Mouse (Mus musculus) liver, embryonic 14.5 days (tissue): Measurements from ENCODE around the gene Cd44. TPM values are rescaled to one million over a fixed set of nuclear protein-coding genes. Genes with fewer than 3 reads are reported as not detected.

Experiments used
- ATAC-seq: fragments of 200-750 bp; cut with Nextera tagmentation; 2 replicates; pipeline ENCODE4 v1.8.0; 2017; ENCODE audit warnings: moderate number of reproducible peaks, mild to moderate bottlenecking, moderate library complexity; ENCODE audit not compliant: insufficient read depth
- DNase-seq, 3 experiments: peaks; one replicate each; pipeline ENCODE4 v3.0.0-alpha.2; 2012 to 2013; ENCODE audit warnings: low read depth in 3 of 3, low spot score in 3 of 3
- H3K27ac ChIP-seq: fragments of 300-500 bp; sonication (generic); 2 replicates; pipeline ENCODE4 v1.5.1; 2014; ENCODE audit warnings: moderate library complexity, mild to moderate bottlenecking, control low read depth, inconsistent platforms
- H3K27me3 ChIP-seq: fragments of 300-500 bp; sonication (generic); 2 replicates; pipeline ENCODE4 v1.6.1; 2014; ENCODE audit warnings: mild to moderate bottlenecking, low read length, moderate library complexity; ENCODE audit not compliant: control insufficient read depth, insufficient read depth
- H3K36me3 ChIP-seq: fragments of 300-500 bp; sonication (generic); replicated peaks from 2 replicates; pipeline ENCODE4 v1.6.1; 2014; ENCODE audit warnings: low read depth; ENCODE audit not compliant: control insufficient read depth, insufficient read depth
- H3K4me1 ChIP-seq, 2 experiments: fragments of 200-500 bp in 1 of 2; fragments of 300-500 bp in 1 of 2; sonication (generic) in 1 of 2; replicated peaks; 2 replicates each; pipeline ENCODE4 v1.6.1; 2012 to 2014; ENCODE audit warnings: antibody characterized with exemption in 1 of 2, inconsistent platforms in 1 of 2, low read length in 1 of 2; ENCODE audit not compliant: control insufficient read depth in 2 of 2, insufficient read depth in 2 of 2
- H3K4me2 ChIP-seq: fragments of 300-500 bp; sonication (generic); 2 replicates; pipeline ENCODE4 v1.6.1; 2014; ENCODE audit warnings: low read depth, mild to moderate bottlenecking, control low read depth, moderate library complexity
- H3K4me3 ChIP-seq, 2 experiments: fragments of 200-500 bp in 1 of 2; fragments of 300-500 bp in 1 of 2; sonication (generic) in 1 of 2; 2 replicates each; pipeline ENCODE4 v1.5.1; 2012 to 2014; ENCODE audit warnings: low read depth in 2 of 2, low read length in 2 of 2, mild to moderate bottlenecking in 2 of 2, control low read depth in 1 of 2, inconsistent platforms in 1 of 2, moderate library complexity in 1 of 2; ENCODE audit not compliant: insufficient read depth in 1 of 2
- H3K9ac ChIP-seq: fragments of 300-500 bp; sonication (generic); replicated peaks from 2 replicates; pipeline ENCODE4 v1.6.1; 2014; ENCODE audit warnings: mild to moderate bottlenecking, control low read depth, moderate library complexity
- H3K9me3 ChIP-seq: fragments of 300-500 bp; sonication (generic); 2 replicates; pipeline ENCODE4 v1.6.1; 2016; ENCODE audit warnings: low read length, mixed read lengths; ENCODE audit not compliant: control insufficient read depth
- CTCF ChIP-seq: IDR thresholded peaks from 2 replicates; pipeline ENCODE4 v1.5.1; 2016; ENCODE audit warnings: antibody characterized with exemption, low read depth, control low read depth
- EP300 ChIP-seq: IDR thresholded peaks from 2 replicates; pipeline ENCODE4 v1.6.1; 2016; ENCODE audit warnings: antibody characterized with exemption, low read depth
- WGBS: fragments of 180-500 bp; shearing (Covaris S2); extraction: QIAGEN DNeasy Blood & Tissue Kit; methylation state at CpG from one replicate; pipeline ENCODE4 v1.1.7; 2014; ENCODE audit not compliant: insufficient replicate concordance; 5-methylcytosine and 5-hydroxymethylcytosine counted together
- polyA plus RNA-seq, 2 experiments: library from polyadenylated mRNA; depleted of rRNA in 1 of 2; stranded (reverse) in 1 of 2; unstranded in 1 of 2; fragments of >200 nt; fragmentation: Nextera tagmentation in 1 of 2; extraction: Ambion mirVana in 1 of 2; gene quantifications; 2 replicates each; pipeline versions ENCODE4 v1.2.1 to v1.2.3; 2012 to 2014

The Cd44 gene
- polyA plus RNA-seq, 2 experiments = 9.2 to 15.5 TPM

- Histone ChIP-seq H3K27me3 (no peaks in the 10 kb centered on the region), H3K4me1 (peaks cover 7 to 11% of the 10 kb centered on the region in 2 experiments), H3K4me3 (no peak overlapping the region), H3K36me3 (no peaks in the 10 kb centered on the region), H3K27ac (no peak overlapping the region), H3K9me3 (no peaks in the 10 kb centered on the region), H3K4me2 (peak overlapping the region; percentile 6; the same call in 1 of the 2 replicates), H3K9ac (no peak overlapping the region)
- DNase-seq = no peak
- ATAC-seq = no peak; the same call in 1 of the 2 replicates
- 38% methylated on average over 5 of the region's 5 CpGs for WGBS
- TF ChIP-seq EP300 = no peak
- no peak for TF ChIP-seq CTCF
These were observed 13.2 kb upstream of the Cd44 start for GRCm38 (mm10) chr2:102914675-102915074.

DNA sequence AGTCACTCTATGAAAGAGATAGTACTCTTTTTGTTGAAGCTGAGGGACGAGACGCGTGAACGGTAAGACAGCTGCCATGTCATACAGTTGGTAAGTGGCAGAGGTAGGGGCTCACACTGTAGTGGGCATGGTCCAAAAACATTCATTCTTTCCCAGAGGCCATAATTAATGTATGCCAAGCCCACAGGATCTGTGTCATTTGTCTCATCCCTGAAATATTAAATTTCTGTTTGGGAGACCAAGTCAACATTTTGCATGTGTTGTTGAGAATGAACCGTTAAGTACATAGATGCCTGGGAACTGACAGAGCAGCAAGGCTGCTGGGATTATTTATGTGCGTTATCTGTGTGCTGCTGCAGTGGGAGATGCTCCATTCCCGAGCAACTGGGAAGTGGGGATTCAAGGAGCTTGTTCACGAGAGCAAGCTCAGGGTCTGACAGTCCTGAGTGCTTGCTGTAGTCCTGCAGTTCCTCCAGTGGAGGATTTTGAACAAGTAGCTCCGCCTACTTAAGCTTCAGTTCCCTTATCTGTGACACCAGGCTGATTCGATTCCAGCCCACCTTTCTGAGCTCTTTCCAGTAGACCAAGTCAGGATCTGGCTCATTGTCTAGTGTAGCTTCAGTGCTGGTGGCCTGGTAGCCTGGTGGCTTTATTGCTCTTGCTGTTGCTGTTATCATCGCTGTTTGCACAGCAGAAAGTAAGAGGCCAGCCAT is 12.5 kb upstream of the Cd44 start:
- Histone ChIP-seq H3K4me3 (no peak overlapping the region), H3K4me2 (no peak overlapping the region; the same call in none of the 2 replicates), H3K27me3 (no peaks in the 10 kb centered on the region), H3K9ac (no peak overlapping the region), H3K9me3 (no peaks in the 10 kb centered on the region), H3K27ac (no peak overlapping the region), H3K4me1 (peaks cover 7 to 11% of the 10 kb centered on the region in 2 experiments), H3K36me3 (no peaks in the 10 kb centered on the region)
- ATAC-seq (peak; percentile 85), DNase-seq (peak; percentile 47 to 52 (median 52))
- WGBS = 43% methylated on average over 11 of the region's 11 CpGs
- 0 out of 2 replicates have a peak, but pooled peaks have one; percentile 3 for TF ChIP-seq CTCF
- TF ChIP-seq EP300 = peak; percentile 57

DNA sequence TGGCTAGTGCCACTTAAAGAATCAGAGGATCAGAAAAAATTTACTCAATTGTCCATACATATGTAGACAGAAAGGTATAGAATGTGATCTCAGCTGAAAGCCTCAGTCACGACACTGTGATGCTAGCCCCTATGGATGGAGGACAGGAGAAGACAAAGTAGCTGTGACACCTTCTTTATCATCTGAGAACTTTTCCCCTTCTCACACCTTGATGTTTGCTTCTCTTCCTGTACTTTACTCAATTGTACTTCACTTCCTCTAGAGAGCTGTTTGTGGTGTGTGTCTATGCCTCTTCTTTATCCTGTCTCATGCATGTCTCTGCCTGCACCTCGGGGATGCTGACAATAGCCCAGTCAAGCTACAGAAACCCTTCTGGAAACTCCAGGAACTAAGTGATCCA is 11.5 kb upstream of the Cd44 start:
- Histone ChIP-seq H3K4me1 (peaks cover 7 to 11% of the 10 kb centered on the region in 2 experiments), H3K4me2 (no peak overlapping the region), H3K9me3 (no peaks in the 10 kb centered on the region), H3K27me3 (no peaks in the 10 kb centered on the region), H3K4me3 (no peak overlapping the region), H3K36me3 (no peaks in the 10 kb centered on the region), H3K27ac (no peak overlapping the region), H3K9ac (no peak overlapping the region)
- DNase-seq = no peak
- TF ChIP-seq CTCF (no peak), EP300 (no peak)
- WGBS = 32% methylated on average over 2 of the region's 2 CpGs
- ATAC-seq = no peak

DNA sequence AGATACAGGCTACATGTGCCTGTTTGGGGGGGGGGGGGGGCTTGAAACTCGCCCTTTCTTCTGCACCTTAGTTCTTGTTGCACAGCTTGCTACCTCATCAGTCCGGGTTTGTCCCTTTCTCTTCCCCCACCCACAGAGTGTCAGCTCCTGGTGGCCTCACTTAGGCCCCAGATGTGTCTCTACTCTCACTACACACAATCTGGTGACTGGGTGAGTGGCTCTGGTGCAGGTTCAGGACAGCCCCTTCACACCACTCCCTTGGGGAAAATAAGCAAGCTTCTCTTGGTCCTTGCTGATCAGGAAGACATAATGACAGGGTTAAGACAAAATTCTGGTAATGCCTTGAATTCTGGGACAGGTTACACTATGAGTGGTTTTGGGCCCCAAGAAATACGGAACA is 11.0 kb upstream of the Cd44 start:
- TF ChIP-seq EP300 = no peak

GRCm38 (mm10) chr2:102909403-102909802 is 7.9 kb upstream of the Cd44 start:
- DNase-seq = no peak
- H3K9me3 ChIP-seq = no peaks in the 10 kb centered on the region
- no peak overlapping the region for H3K27ac ChIP-seq
- no peaks in the 10 kb centered on the region for H3K27me3 ChIP-seq
- no peaks in the 10 kb centered on the region for H3K36me3 ChIP-seq
- no peak for ATAC-seq
- H3K4me2 ChIP-seq = no peak overlapping the region
- H3K4me3 ChIP-seq = no peak overlapping the region
- TF ChIP-seq CTCF = no peak
- TF ChIP-seq EP300 = no peak
- H3K4me1 ChIP-seq = peaks cover 1 to 8% of the 10 kb centered on the region in 2 experiments; a peak in 3 of 4 replicates
- WGBS = 67% methylated on average over 1 of the region's 1 CpGs
- no peak overlapping the region for H3K9ac ChIP-seq

More for the DNA sequence above, 11.0 kb upstream of the Cd44 start:
- Histone ChIP-seq H3K36me3 (no peaks in the 10 kb centered on the region), H3K4me2 (no peak overlapping the region), H3K27ac (no peak overlapping the region), H3K27me3 (no peaks in the 10 kb centered on the region), H3K4me1 (peaks cover 7 to 11% of the 10 kb centered on the region in 2 experiments), H3K9ac (no peak overlapping the region), H3K4me3 (no peak overlapping the region), H3K9me3 (no peaks in the 10 kb centered on the region)
- WGBS = 61% methylated on average over 3 of the region's 3 CpGs
- ATAC-seq (no peak), DNase-seq (no peak)
